Mouse (Mus musculus) cerebellum, adult 2 months (tissue): ENCODE data around the gene Ccdc142. TPM values are rescaled to one million over a fixed set of nuclear protein-coding genes. Genes with fewer than 3 reads are reported as not detected.

Experiments
- DNase-seq, 2 experiments: peaks; one replicate each; pipeline ENCODE4 v3.0.0; 2021
- H3K27ac ChIP-seq: fragments of 200-500 bp; 2 replicates; pipeline ENCODE4 v1.5.1; 2012; ENCODE audit warnings: low read length, control low read depth, inconsistent platforms; ENCODE audit not compliant: insufficient read depth
- H3K27me3 ChIP-seq: fragments of 200-500 bp; 2 replicates; pipeline ENCODE4 v1.6.1; 2012; ENCODE audit warnings: inconsistent platforms, mild to moderate bottlenecking, low read length, moderate library complexity; ENCODE audit not compliant: control insufficient read depth, insufficient read depth
- H3K4me1 ChIP-seq: fragments of 200-500 bp; 2 replicates; pipeline ENCODE4 v1.6.1; 2011; ENCODE audit warnings: low read length; ENCODE audit not compliant: control insufficient read depth, insufficient read depth
- H3K4me3 ChIP-seq: fragments of 200-500 bp; replicated peaks from 2 replicates; pipeline ENCODE3; 2011; ENCODE audit warnings: mild to moderate bottlenecking, low read depth, low read length, control low read depth; ENCODE audit not compliant: insufficient read depth
- CTCF ChIP-seq: fragments of 200-500 bp; IDR thresholded peaks from 2 replicates; pipeline ENCODE4 v1.5.1; 2011; ENCODE audit warnings: low read depth, mild to moderate bottlenecking, control low read depth, low read length, moderate library complexity, borderline replicate concordance; ENCODE audit not compliant: insufficient read depth
- POLR2A ChIP-seq: fragments of 200-500 bp; IDR thresholded peaks from 2 replicates; pipeline ENCODE4 v1.6.1; 2011; ENCODE audit warnings: low read length, control low read depth, borderline replicate concordance; ENCODE audit not compliant: insufficient read depth
- WGBS: fragments of 180-500 bp; shearing (Covaris S2); methylation state at CpG from one replicate; pipeline ENCODE4 v1.1.7; 2018; 5-methylcytosine and 5-hydroxymethylcytosine counted together
- polyA plus RNA-seq: library from polyadenylated mRNA; depleted of rRNA; stranded (reverse); fragments of >200 nt; gene quantifications from 2 replicates; pipeline ENCODE4 v1.2.3, GENCODE M21; 2012

Gene Ccdc142
- polyA plus RNA-seq, 1 experiment, result 9.1 TPM

GRCm38 (mm10) chr6:83116373-83117164, 15.2 kb downstream of the Ccdc142 start:
- DNase-seq, result peak in 1 of 2 experiments; percentile 19
- Histone ChIP-seq H3K4me1 (peaks cover 15% of the 10 kb centered on the region), H3K27me3 (no peaks in the 10 kb centered on the region), H3K27ac (no peak overlapping the region), H3K4me3 (peak overlapping the region; percentile 98)
- 49% methylated on average over 11 of the region's 11 CpGs for WGBS
- TF ChIP-seq POLR2A, result no peak
- TF ChIP-seq CTCF, result no peak

- WGBS, result 66% methylated on average over 4 of the region's 4 CpGs
- Histone ChIP-seq H3K4me3 (no peak overlapping the region), H3K4me1 (peaks cover 15% of the 10 kb centered on the region)
Observed at GRCm38 (mm10) chr6:83117165-83117438, 15.7 kb downstream of the Ccdc142 start.

GRCm38 (mm10) chr6:83117616-83118015, 16.2 kb downstream of the Ccdc142 start:
- Histone ChIP-seq H3K4me3 (no peak overlapping the region), H3K27ac (no peak overlapping the region), H3K4me1 (peaks cover 15% of the 10 kb centered on the region), H3K27me3 (no peaks in the 10 kb centered on the region)
- TF ChIP-seq POLR2A (no peak), CTCF (no peak)
- 85% methylated on average over 13 of the region's 13 CpGs for WGBS
- DNase-seq, result peak in 1 of 2 experiments; percentile 13

More at GRCm38 (mm10) chr6:83117165-83117438, 15.7 kb downstream of the Ccdc142 start:
- no peak for DNase-seq
- Histone ChIP-seq H3K27ac (no peak overlapping the region), H3K27me3 (no peaks in the 10 kb centered on the region)
- TF ChIP-seq POLR2A (no peak), CTCF (no peak)

GRCm38 (mm10) chr6:83118369-83118768, 17.0 kb downstream of the Ccdc142 start:
- TF ChIP-seq CTCF, result no peak
- no peak for TF ChIP-seq POLR2A
- Histone ChIP-seq H3K4me1 (peaks cover 15% of the 10 kb centered on the region), H3K27me3 (no peaks in the 10 kb centered on the region), H3K4me3 (no peak overlapping the region), H3K27ac (no peak overlapping the region)
- DNase-seq, result peak in 1 of 2 experiments; percentile 16
- 64% methylated on average over 11 of the region's 11 CpGs for WGBS

- TF ChIP-seq POLR2A (no peak), CTCF (no peak)
- peaks cover 15% of the 10 kb centered on the region for H3K4me1 ChIP-seq
- DNase-seq, result no peak
- H3K4me3 ChIP-seq, result no peak overlapping the region
- H3K27ac ChIP-seq, result no peak overlapping the region
- 52% methylated on average over 14 of the region's 14 CpGs for WGBS
- H3K27me3 ChIP-seq, result no peaks in the 10 kb centered on the region
Observed at GRCm38 (mm10) chr6:83118825-83119733, 17.7 kb downstream of the Ccdc142 start.

- no peak overlapping the region for H3K27ac ChIP-seq
- peaks cover 15% of the 10 kb centered on the region for H3K4me1 ChIP-seq
- peak in 1 of 2 experiments; percentile 41 for DNase-seq
- TF ChIP-seq CTCF, result no peak
- no peak for TF ChIP-seq POLR2A
- H3K4me3 ChIP-seq, result no peak overlapping the region
- WGBS, result 17% methylated on average over 7 of the region's 7 CpGs
- H3K27me3 ChIP-seq, result no peaks in the 10 kb centered on the region
Observed at GRCm38 (mm10) chr6:83119734-83120051, 18.3 kb downstream of the Ccdc142 start.

GRCm38 (mm10) chr6:83120930-83121862, 19.8 kb downstream of the Ccdc142 start, which contains the start of gene Wbp1:
Gene Wbp1, minus strand, starts transcription at chr6:83121559.
- Histone ChIP-seq H3K27me3 (no peaks in the 10 kb centered on the region), H3K27ac (peak within 1 kb of the TSS; percentile 59), H3K4me3 (peak within 1 kb of the TSS; percentile 81), H3K4me1 (peaks cover 11% of the 10 kb centered on the region)
- WGBS, result under 1% methylated on average over 38 of the region's 38 CpGs
- TF ChIP-seq POLR2A (peak; percentile 70), CTCF (no peak)
- DNase-seq, result peak; percentile 92 to 99
